Mouse (Mus musculus) cortical plate, adult 2 months (tissue): ENCODE measurements around the gene St3gal4.

Source experiments
- CTCF ChIP-seq: fragments of 200-500 bp; IDR thresholded peaks from 2 replicates; pipeline ENCODE4 v1.5.1; 2011; ENCODE audit warnings: mild to moderate bottlenecking, control low read depth, low read length; ENCODE audit not compliant: insufficient read depth; ENCODE audit errors: extremely low read depth
- POLR2A ChIP-seq: fragments of 200-500 bp; IDR thresholded peaks from 2 replicates; pipeline ENCODE4 v1.6.1; 2011; ENCODE audit warnings: mild to moderate bottlenecking, low read length, control low read depth; ENCODE audit not compliant: insufficient read depth; ENCODE audit errors: extremely low read depth

GRCm38 (mm10) chr9:35135575-35135974 lies 16.5 kb upstream of the St3gal4 start:
- no peak for TF ChIP-seq CTCF
- no peak for TF ChIP-seq POLR2A
